Comparison of ENCODE assay signal across 15 mouse cellular contexts in the genomic region with DNA sequence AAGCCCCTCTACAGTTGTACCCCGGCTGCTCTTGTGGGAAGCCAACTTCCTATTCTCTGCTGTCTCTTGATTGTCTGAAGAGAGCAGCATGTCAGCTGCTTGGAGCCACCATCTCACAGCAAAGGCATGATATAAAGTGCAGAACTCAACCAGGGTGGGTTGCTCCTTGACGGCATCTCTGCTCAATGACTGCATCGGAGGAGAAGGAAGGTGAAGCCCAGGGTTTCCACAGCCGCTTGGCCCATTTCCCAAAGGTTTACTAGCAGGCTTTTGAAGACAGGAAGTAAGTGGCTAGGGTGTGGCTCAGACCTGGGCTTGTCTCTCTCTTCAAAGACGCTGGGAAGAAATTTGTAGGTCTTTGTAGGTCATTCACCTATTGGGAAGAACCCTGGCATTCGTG. TPM values are rescaled to one million over a fixed set of nuclear protein-coding genes. Genes with fewer than 3 reads are reported as not detected.
DNase-seq lines count a peak whose midpoint lies in the region; ATAC-seq and TF ChIP-seq lines count a peak whose summit lies in the region.
"Had no signal": no experiment of that assay in that cellular context is flagged by ENCODE, and none has a peak within 500 bp of the region (broad histone marks: within the 10 kb centered on the region; RNA-seq: fewer than 3 reads in every experiment).

No protein-coding gene starts in this region.

- DNase-seq in kidney, postnatal 14 days: peak; percentile 43
- peak; percentile 33 to 35 for DNase-seq in CD8-positive naive resting alpha-beta T cell, adult 2 months (ENCODE audit: low read depth in 2 of 2, low spot score in 2 of 2)
- peak; percentile 42 for DNase-seq in stomach, postnatal 0 days (ENCODE audit: low spot score)
- no peak for DNase-seq in embryonic facial prominence, embryonic 10.5 days (ENCODE audit: low spot score)
- DNase-seq in cerebellum, adult 8-10 months: no peak
- DNase-seq in cerebellum, adult 9-10 months: no peak
- DNase-seq: adrenal gland, postnatal 10 days; gastrocnemius, postnatal 36 days had no signal

- H3K27me3 ChIP-seq in kidney, embryonic 15.5 days: no peaks in the 10 kb centered on the region
- H3K27me3 ChIP-seq in stomach, postnatal 0 days (ENCODE audit: control insufficient read depth, insufficient read depth, low read length): no peaks in the 10 kb centered on the region
- H3K27me3 ChIP-seq in embryonic facial prominence, embryonic 10.5 days (replicated peaks; ENCODE audit: low read depth, poor library complexity, severe bottlenecking): peaks cover 30% of the 10 kb centered on the region
- H3K27me3 ChIP-seq: embryonic facial prominence, embryonic 12.5 days; forebrain, embryonic 13.5 days; hindbrain, embryonic 12.5 days; midbrain, embryonic 15.5 days had no signal

- WGBS in kidney, embryonic 15.5 days: 68% methylated on average over 6 of the region's 6 CpGs
- WGBS in stomach, postnatal 0 days: 64% methylated on average over 6 of the region's 6 CpGs
- WGBS in embryonic facial prominence, embryonic 10.5 days: 83% methylated on average over 6 of the region's 6 CpGs

- no peaks in the 10 kb centered on the region for H3K9me3 ChIP-seq in kidney, embryonic 15.5 days (replicated peaks)
- no peaks in the 10 kb centered on the region for H3K9me3 ChIP-seq in stomach, postnatal 0 days (ENCODE audit: control insufficient read depth, low read length)
- H3K9me3 ChIP-seq in embryonic facial prominence, embryonic 10.5 days: no peaks in the 10 kb centered on the region
- H3K9me3 ChIP-seq: embryonic facial prominence, embryonic 12.5 days; forebrain, embryonic 13.5 days; hindbrain, embryonic 12.5 days; midbrain, embryonic 15.5 days had no signal

- TF ChIP-seq CTCF in stomach, postnatal 0 days (IDR thresholded peaks at IDR 0.05; ENCODE audit: low read depth): no peak

- no peaks in the 10 kb centered on the region for H3K36me3 ChIP-seq in kidney, embryonic 15.5 days
- H3K36me3 ChIP-seq in stomach, postnatal 0 days (ENCODE audit: control insufficient read depth, insufficient read depth, low read length): no peaks in the 10 kb centered on the region
- H3K36me3 ChIP-seq in embryonic facial prominence, embryonic 10.5 days (replicated peaks): no peaks in the 10 kb centered on the region
- H3K36me3 ChIP-seq: embryonic facial prominence, embryonic 12.5 days; G1E; hindbrain, embryonic 12.5 days; midbrain, embryonic 15.5 days had no signal

- ATAC-seq in kidney, embryonic 15.5 days (replicated peaks; ENCODE audit: low FRiP score): no peak
- ATAC-seq in activated CD4-positive, CD25-positive, alpha-beta regulatory T cell, adult 4 months: peak; percentile 40
- ATAC-seq in stomach, postnatal 0 days (ENCODE audit: low FRiP score, low TSS enrichment): peak; percentile 57
- ATAC-seq: forebrain, embryonic 13.5 days; midbrain, embryonic 15.5 days had no signal

- H3K4me1 ChIP-seq in kidney, embryonic 15.5 days: peaks cover 21% of the 10 kb centered on the region
- H3K4me1 ChIP-seq in stomach, postnatal 0 days (replicated peaks; ENCODE audit: control insufficient read depth, insufficient read depth): peaks cover 6% of the 10 kb centered on the region; the same call in 1 of the 2 replicates
- peaks cover 18% of the 10 kb centered on the region for H3K4me1 ChIP-seq in embryonic facial prominence, embryonic 10.5 days

- no peak overlapping the region for H3K4me3 ChIP-seq in kidney, embryonic 15.5 days (replicated peaks)
- H3K4me3 ChIP-seq in stomach, postnatal 0 days (ENCODE audit: low read depth, low read length): no peak overlapping the region
- H3K4me3 ChIP-seq in embryonic facial prominence, embryonic 10.5 days: no peak overlapping the region
- H3K4me3 ChIP-seq: embryonic facial prominence, embryonic 12.5 days; forebrain, embryonic 13.5 days; hindbrain, embryonic 12.5 days; midbrain, embryonic 15.5 days had no signal

- no peak for TF ChIP-seq EP300 in stomach, postnatal 0 days (optimal IDR thresholded peaks at IDR 0.05)

- no peak overlapping the region for H3K9ac ChIP-seq in kidney, embryonic 15.5 days
- no peak overlapping the region for H3K9ac ChIP-seq in stomach, postnatal 0 days (ENCODE audit: low read length)
- H3K9ac ChIP-seq: embryonic facial prominence, embryonic 12.5 days; forebrain, embryonic 13.5 days; hindbrain, embryonic 12.5 days; midbrain, embryonic 15.5 days had no signal

- H3K27ac ChIP-seq in kidney, embryonic 15.5 days: no peak overlapping the region
- H3K27ac ChIP-seq in stomach, postnatal 0 days (replicated peaks): no peak overlapping the region
- H3K27ac ChIP-seq in embryonic facial prominence, embryonic 10.5 days (replicated peaks): no peak overlapping the region
- H3K27ac ChIP-seq: embryonic facial prominence, embryonic 12.5 days; forebrain, embryonic 13.5 days; hindbrain, embryonic 12.5 days; midbrain, embryonic 15.5 days had no signal

- H3K4me2 ChIP-seq in kidney, embryonic 15.5 days: no peak overlapping the region
- H3K4me2 ChIP-seq in stomach, postnatal 0 days (replicated peaks; ENCODE audit: low read depth): no peak overlapping the region
- H3K4me2 ChIP-seq: embryonic facial prominence, embryonic 12.5 days; forebrain, embryonic 13.5 days; hindbrain, embryonic 12.5 days; midbrain, embryonic 15.5 days had no signal

RNA-seq across cellular contexts. Expression of gene Gm5148, which starts 36.6 kb away (rescaled TPM):
- polyA plus RNA-seq in kidney, embryonic 15.5 days (2015; fragmentation: Nextera tagmentation; extraction: Ambion mirVana): 8.1 and 8.2 TPM in 2 replicates
- 1 to 10 TPM; 1.5 to 1.6 TPM for polyA plus RNA-seq in activated CD4-positive, CD25-positive, alpha-beta regulatory T cell, adult 4 months (2017; shearing (Covaris generic))
- 4.9 and 5.7 TPM in 2 replicates for polyA plus RNA-seq in stomach, postnatal 0 days (2015; fragmentation: Nextera tagmentation; extraction: Ambion mirVana)
- polyA plus RNA-seq in embryonic facial prominence, embryonic 10.5 days (2016; fragmentation: Nextera tagmentation; extraction: Ambion mirVana): 3.1 and 4.1 TPM in 2 replicates

Comparison
In these comparisons a context has a peak if more than half of its experiments do, and no peak if none do; other contexts are left out.
1. DNase-seq: peak in kidney, postnatal 14 days (single experiment), CD8-positive naive resting alpha-beta T cell, adult 2 months (2 of 2) and stomach, postnatal 0 days (single experiment); none in embryonic facial prominence, embryonic 10.5 days (single experiment), cerebellum, adult 8-10 months (single experiment) and cerebellum, adult 9-10 months (single experiment).